Mouse (Mus musculus) limb, embryonic 13.5 days (tissue): ENCODE results near the gene Siah3. TPM values are rescaled to one million over a fixed set of nuclear protein-coding genes. Genes with fewer than 3 reads are reported as not detected.
"Not testable (repeated sequence)": the region's sequence is repeated elsewhere in the genome, so short reads cannot be mapped to it uniquely, and the experiment has no call there.

Experiments
- ATAC-seq: fragments of 200-750 bp; cut with Nextera tagmentation; 2 replicates; pipeline ENCODE4 v1.8.0; 2017; ENCODE audit warnings: low read depth, moderate number of reproducible peaks, moderate TSS enrichment; ENCODE audit not compliant: low FRiP score
- H3K27ac ChIP-seq: fragments of 300-500 bp; sonication (generic); 2 replicates; pipeline ENCODE4 v1.5.1; 2015; ENCODE audit warnings: inconsistent platforms, mild to moderate bottlenecking, moderate library complexity
- H3K27me3 ChIP-seq: fragments of 300-500 bp; sonication (generic); 2 replicates; pipeline ENCODE4 v1.6.1; 2015; ENCODE audit warnings: mild to moderate bottlenecking, inconsistent platforms
- H3K36me3 ChIP-seq: fragments of 300-500 bp; sonication (generic); 2 replicates; pipeline ENCODE4 v1.6.1; 2015; ENCODE audit warnings: inconsistent platforms, mild to moderate bottlenecking, moderate library complexity
- H3K4me1 ChIP-seq: fragments of 300-500 bp; sonication (generic); 2 replicates; pipeline ENCODE4 v1.6.1; 2015; ENCODE audit warnings: inconsistent platforms
- H3K4me2 ChIP-seq: fragments of 300-500 bp; sonication (generic); replicated peaks from 2 replicates; pipeline ENCODE4 v1.6.1; 2015; ENCODE audit warnings: inconsistent platforms, mild to moderate bottlenecking, moderate library complexity
- H3K4me3 ChIP-seq: fragments of 300-500 bp; sonication (generic); 2 replicates; pipeline ENCODE4 v1.5.1; 2015; ENCODE audit warnings: moderate library complexity, mild to moderate bottlenecking, inconsistent platforms
- H3K9ac ChIP-seq: fragments of 300-500 bp; sonication (generic); 2 replicates; pipeline ENCODE4 v1.6.1; 2015; ENCODE audit warnings: mild to moderate bottlenecking, inconsistent platforms
- H3K9me3 ChIP-seq: fragments of 300-500 bp; sonication (generic); 2 replicates; pipeline ENCODE4 v1.6.1; 2016; ENCODE audit warnings: inconsistent platforms
- WGBS: fragments of 180-500 bp; shearing (Covaris S2); methylation state at CpG from one replicate; pipeline ENCODE4 v1.1.7; 2015; 5-methylcytosine and 5-hydroxymethylcytosine counted together
- polyA plus RNA-seq: library from polyadenylated mRNA; unstranded; fragments of >200 nt; fragmentation: Nextera tagmentation; extraction: Ambion mirVana; gene quantifications from 2 replicates; pipeline ENCODE4 v1.2.1, GENCODE M21; 2015

Siah3 gene
- polyA plus RNA-seq, 1 experiment from 2014 or later: 0.52 TPM

DNA sequence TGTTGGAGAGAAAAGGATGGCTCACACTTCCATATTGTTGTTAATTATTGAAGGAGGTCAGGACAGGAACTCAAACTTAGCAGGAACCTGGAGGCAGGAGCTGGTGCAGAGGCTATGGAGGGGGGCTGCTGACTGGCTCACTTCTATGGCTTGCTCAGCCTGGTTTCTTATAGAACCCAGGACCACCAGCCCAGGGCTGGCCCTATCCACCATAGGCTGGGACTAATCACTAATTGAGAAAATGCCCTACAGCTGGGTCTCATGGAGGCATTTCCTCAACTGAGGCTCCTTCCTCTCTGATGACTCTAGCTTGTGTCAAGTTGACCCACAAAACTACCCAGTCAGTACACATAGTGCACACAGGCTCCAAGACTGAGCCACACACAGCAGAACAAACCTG, 9.5 kb upstream of the Siah3 start:
- not testable (repeated sequence) for H3K27ac ChIP-seq, ATAC-seq, H3K36me3 ChIP-seq, H3K9me3 ChIP-seq, H3K4me2 ChIP-seq, H3K9ac ChIP-seq, H3K27me3 ChIP-seq, H3K4me3 ChIP-seq
- H3K4me1 ChIP-seq: peaks cover 15% of the 10 kb centered on the region

DNA sequence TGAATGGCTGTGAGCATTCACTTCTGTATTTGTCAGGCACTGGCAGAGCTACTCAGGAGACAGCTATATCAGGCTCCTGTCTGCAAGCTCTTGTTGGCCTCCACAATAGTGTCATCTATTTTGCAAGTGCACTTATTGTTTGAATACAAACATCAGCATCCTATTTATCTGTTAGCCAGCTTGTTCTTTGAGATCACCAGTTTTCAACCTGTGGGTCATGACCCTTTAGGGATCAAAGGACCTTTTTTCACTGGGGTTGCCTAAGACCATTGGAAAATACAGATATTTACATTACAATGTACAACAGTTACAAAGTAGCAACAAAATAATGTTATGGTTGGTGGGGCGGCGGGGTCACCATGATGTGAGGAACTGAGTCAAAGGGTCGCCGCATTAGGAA, 1.9 kb upstream of the Siah3 start:
- Histone ChIP-seq H3K4me2 (no peak overlapping the region), H3K27ac (no peak overlapping the region), H3K9ac (no peak overlapping the region), H3K4me1 (peaks cover 25% of the 10 kb centered on the region), H3K9me3 (no peaks in the 10 kb centered on the region), H3K4me3 (no peak overlapping the region), H3K27me3 (peaks cover 30% of the 10 kb centered on the region), H3K36me3 (no peaks in the 10 kb centered on the region)
- WGBS: 92% methylated on average over 4 of the region's 4 CpGs
- ATAC-seq: no peak

DNA sequence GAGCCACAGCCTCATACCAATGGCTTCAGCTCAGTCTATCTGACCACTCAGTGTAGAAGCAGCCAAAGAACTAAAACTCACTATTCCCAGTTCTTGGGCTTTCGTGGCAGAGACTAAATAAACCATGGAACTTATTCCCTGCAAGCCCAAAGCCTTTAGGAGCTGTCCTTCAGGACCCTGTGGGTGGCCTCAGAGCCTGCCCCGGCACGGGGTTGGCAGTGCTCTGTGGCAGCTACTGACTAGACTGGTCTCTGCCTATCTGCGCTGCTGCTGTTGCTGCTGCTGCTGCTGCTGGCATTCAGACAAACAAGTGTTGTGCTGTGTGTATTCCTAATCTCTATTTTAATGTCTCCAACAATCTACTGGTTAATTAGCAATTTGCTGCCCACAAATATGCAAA, 1.1 kb upstream of the Siah3 start:
- no peak overlapping the region for H3K4me2 ChIP-seq
- no peaks in the 10 kb centered on the region for H3K36me3 ChIP-seq
- peaks cover 30% of the 10 kb centered on the region for H3K27me3 ChIP-seq
- no peaks in the 10 kb centered on the region for H3K9me3 ChIP-seq
- H3K4me1 ChIP-seq: peaks cover 32% of the 10 kb centered on the region
- H3K9ac ChIP-seq: no peak overlapping the region
- no peak overlapping the region for H3K27ac ChIP-seq
- H3K4me3 ChIP-seq: no peak overlapping the region
- no peak for ATAC-seq
- WGBS: 6% methylated on average over 4 of the region's 4 CpGs

DNA sequence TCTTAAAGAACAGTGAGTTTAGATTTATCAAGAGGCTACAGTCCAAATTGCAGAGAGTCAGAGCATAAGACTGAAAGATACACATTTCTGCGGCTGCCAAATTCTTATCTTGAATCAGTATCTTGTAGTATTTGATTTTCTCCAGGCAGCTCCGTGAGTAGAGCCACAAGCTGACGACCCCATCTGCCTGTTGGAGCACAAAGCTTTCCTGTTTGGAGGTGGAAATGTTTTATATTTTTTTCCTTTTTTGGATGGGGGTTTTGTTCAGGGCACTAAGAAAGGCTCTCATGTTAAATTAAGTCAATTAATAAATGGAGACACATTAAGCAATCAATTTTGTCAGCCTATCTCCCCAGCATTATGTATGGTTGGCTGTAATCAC, 430 bp upstream of the Siah3 start:
- WGBS: 41% methylated on average over 3 of the region's 3 CpGs
- no peak overlapping the region for H3K27ac ChIP-seq
- no peaks in the 10 kb centered on the region for H3K36me3 ChIP-seq
- no peak overlapping the region for H3K9ac ChIP-seq
- no peak for ATAC-seq
- peaks cover 37% of the 10 kb centered on the region for H3K4me1 ChIP-seq
- peaks cover 30% of the 10 kb centered on the region for H3K27me3 ChIP-seq
- H3K9me3 ChIP-seq: no peaks in the 10 kb centered on the region
- peak overlapping the region; percentile 72; the same call in 1 of the 2 replicates for H3K4me2 ChIP-seq
- H3K4me3 ChIP-seq: no peak overlapping the region; the same call in 1 of the 2 replicates

DNA sequence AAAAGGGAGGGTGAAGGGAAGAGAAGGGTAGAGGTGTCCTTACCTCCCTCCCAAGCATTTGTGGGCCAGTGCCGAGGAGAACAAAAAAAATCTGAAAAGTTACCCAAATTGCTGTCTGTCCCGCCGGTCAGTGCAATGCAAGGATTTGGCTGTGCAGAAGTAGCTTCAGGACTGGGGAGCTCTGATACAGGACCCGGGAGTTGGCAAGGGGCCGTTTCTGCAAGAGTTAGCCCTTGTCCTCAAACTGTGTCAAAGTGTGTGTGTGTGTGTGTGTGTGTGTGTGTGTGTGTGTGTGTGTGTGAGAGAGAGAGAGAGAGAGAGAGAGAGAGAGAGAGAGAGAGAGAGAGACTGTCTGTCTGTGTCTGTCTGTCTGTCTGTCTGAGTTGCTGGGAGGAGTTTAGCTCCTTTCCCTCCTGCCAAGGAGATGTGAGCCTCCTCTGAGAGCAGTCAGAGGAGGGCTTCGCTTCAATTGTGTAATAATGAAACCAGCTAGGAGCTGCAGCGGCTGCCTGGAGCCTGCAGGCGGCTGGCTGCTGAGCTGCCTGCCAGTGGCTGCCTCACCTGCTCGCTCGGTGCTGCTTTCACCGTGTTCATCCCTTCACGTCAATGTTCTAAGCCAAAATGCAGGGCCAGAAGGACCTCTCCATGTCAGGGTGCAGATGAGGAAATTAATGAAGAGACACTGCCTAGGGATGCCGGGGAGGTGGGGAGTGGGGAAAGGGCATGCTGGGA, 873 bp downstream of the Siah3 start:
- ATAC-seq: peak; percentile 76
- peak overlapping the region; percentile 58 for H3K9ac ChIP-seq
- WGBS: 6% methylated on average over 13 of the region's 13 CpGs

DNA sequence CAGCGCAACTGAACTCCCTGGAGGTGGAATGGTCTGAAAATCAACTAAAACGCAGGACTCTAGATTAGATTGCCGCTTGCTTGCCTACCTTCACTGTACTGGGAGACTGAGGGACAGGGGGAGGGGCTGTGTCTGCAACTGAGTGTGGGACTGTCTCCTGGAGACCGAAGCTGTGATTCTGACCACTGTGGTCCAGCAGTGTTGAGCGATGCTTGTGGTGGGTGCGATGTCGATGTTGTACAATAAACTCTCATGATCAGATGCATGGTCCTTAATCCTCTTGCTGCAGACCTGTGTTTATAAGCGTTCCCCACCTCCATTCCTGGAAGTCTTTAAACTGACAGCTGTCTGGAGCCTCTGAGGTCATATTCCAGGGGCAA, 1.4 kb downstream of the Siah3 start:
- peak overlapping the region; percentile 36 for H3K4me3 ChIP-seq
- 20% methylated on average over 8 of the region's 8 CpGs for WGBS
- peak overlapping the region; percentile 58 for H3K9ac ChIP-seq
- peaks cover 43% of the 10 kb centered on the region for H3K4me1 ChIP-seq
- H3K27me3 ChIP-seq: peaks cover 30% of the 10 kb centered on the region
- no peak; the same call in 1 of the 2 replicates for ATAC-seq
- H3K4me2 ChIP-seq: peak overlapping the region; percentile 72
- no peaks in the 10 kb centered on the region for H3K9me3 ChIP-seq
- H3K36me3 ChIP-seq: no peaks in the 10 kb centered on the region
- H3K27ac ChIP-seq: no peak overlapping the region

More for the DNA sequence above, 873 bp downstream of the Siah3 start:
- H3K4me2 ChIP-seq: peak overlapping the region; percentile 72
- no peak overlapping the region for H3K27ac ChIP-seq
- H3K4me1 ChIP-seq: peaks cover 43% of the 10 kb centered on the region
- no peaks in the 10 kb centered on the region for H3K9me3 ChIP-seq
- H3K36me3 ChIP-seq: no peaks in the 10 kb centered on the region
- H3K27me3 ChIP-seq: peaks cover 30% of the 10 kb centered on the region
- peak overlapping the region; percentile 36 for H3K4me3 ChIP-seq

DNA sequence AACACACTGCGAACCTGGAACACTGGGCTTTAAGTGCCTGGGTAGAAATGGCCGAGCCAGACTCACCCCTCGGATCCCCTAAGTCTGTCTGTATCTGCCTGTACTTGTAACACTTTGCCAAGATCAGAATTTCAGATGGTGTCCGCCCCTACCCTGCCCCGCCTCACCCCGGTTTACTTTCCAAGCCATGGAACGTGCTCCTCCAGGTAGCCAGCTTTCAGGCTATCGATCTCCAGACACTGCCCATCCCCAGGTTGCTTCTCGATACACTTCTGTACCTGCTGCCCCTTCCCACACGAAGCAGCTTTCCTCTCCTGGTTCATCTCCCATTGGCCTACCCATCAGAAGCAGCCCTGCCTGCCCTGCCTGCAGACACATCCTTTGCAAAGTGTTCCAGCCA, 3.6 kb downstream of the Siah3 start:
- no peak overlapping the region for H3K4me3 ChIP-seq
- no peak overlapping the region for H3K4me2 ChIP-seq
- WGBS: 73% methylated on average over 10 of the region's 10 CpGs

DNA sequence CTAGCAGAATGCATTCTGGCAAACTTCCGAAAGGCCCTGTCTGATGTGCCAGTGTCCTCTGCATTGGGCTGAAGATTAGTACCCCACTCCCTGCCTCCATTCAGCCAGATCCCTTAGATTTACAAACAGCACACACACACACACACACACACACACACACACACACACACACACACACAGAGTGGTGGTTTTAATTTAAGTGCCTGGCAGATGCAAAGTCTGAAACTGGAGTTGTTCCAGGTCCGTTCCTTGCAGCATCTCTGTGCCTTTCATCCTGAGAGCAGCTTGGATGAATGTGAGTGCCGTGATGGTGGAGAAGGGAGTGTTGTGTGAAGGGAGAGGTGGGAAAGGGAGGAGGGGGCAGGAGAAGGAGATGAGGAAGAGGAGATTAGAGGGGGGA, 4.2 kb downstream of the Siah3 start:
- no peaks in the 10 kb centered on the region for H3K9me3 ChIP-seq
- WGBS: 23% methylated on average over 3 of the region's 3 CpGs
- no peaks in the 10 kb centered on the region for H3K36me3 ChIP-seq
- no peak for ATAC-seq
- no peak overlapping the region; the same call in 1 of the 2 replicates for H3K4me2 ChIP-seq
- peaks cover 20% of the 10 kb centered on the region for H3K27me3 ChIP-seq
- no peak overlapping the region for H3K4me3 ChIP-seq
- no peak overlapping the region for H3K27ac ChIP-seq
- peaks cover 43% of the 10 kb centered on the region for H3K4me1 ChIP-seq
- H3K9ac ChIP-seq: no peak overlapping the region

More for the DNA sequence above, 3.6 kb downstream of the Siah3 start:
- H3K9me3 ChIP-seq: no peaks in the 10 kb centered on the region
- no peak for ATAC-seq
- no peaks in the 10 kb centered on the region for H3K36me3 ChIP-seq
- no peak overlapping the region for H3K9ac ChIP-seq
- no peak overlapping the region for H3K27ac ChIP-seq
- peaks cover 43% of the 10 kb centered on the region for H3K4me1 ChIP-seq
- peaks cover 25% of the 10 kb centered on the region for H3K27me3 ChIP-seq

DNA sequence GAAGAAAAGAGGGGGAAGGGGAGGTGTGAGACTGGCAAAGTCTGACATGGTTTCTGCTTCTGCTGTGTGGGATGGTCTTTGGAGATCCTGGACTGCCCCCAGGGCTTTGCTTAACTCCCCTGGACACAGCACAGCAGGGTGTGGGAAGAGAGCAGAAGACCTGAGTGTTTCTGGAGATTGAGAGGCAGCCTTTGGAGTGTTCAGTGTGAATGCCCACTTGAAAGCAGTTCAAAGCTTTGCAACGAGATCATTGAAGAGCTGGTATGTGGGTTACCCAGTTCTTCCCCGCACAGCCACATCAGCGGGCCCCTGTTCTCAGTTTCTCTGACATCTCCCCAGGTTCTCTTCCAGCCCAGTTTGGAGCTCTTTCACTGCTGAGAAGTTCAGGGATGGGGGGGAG, 4.7 kb downstream of the Siah3 start:
- no peaks in the 10 kb centered on the region for H3K9me3 ChIP-seq
- peaks cover 43% of the 10 kb centered on the region for H3K4me1 ChIP-seq
- H3K27me3 ChIP-seq: peaks cover 15% of the 10 kb centered on the region
- WGBS: 43% methylated on average over 3 of the region's 3 CpGs
- H3K4me2 ChIP-seq: no peak overlapping the region; the same call in 1 of the 2 replicates
- no peaks in the 10 kb centered on the region for H3K36me3 ChIP-seq
- H3K9ac ChIP-seq: no peak overlapping the region
- H3K4me3 ChIP-seq: no peak overlapping the region
- ATAC-seq: no peak
- no peak overlapping the region for H3K27ac ChIP-seq

DNA sequence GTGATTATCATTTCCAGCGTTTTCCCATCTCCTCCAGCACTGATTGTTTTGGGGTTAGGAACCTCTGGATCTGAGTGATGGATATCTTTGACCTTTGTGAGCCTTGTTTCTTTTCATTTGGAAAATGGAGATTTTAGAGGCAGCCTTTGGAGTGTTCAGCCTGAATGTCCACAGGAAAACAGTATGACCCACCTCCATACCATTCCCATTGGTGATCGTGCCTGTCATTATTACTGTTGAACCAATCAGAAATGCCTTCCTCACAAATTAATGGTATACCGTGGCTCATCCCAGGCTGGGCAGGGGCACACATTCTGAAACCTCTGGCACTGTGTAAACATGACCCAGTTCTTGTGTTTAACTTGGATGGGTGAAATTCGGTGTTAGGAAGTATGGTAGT, 6.0 kb downstream of the Siah3 start:
- ATAC-seq: no peak
- Histone ChIP-seq H3K4me1 (peaks cover 34% of the 10 kb centered on the region), H3K9me3 (no peaks in the 10 kb centered on the region), H3K9ac (no peak overlapping the region), H3K4me2 (no peak overlapping the region), H3K4me3 (no peak overlapping the region), H3K27me3 (peaks cover 5% of the 10 kb centered on the region; the same call in 1 of the 2 replicates), H3K36me3 (no peaks in the 10 kb centered on the region), H3K27ac (no peak overlapping the region)
- WGBS: 93% methylated on average over 4 of the region's 4 CpGs

DNA sequence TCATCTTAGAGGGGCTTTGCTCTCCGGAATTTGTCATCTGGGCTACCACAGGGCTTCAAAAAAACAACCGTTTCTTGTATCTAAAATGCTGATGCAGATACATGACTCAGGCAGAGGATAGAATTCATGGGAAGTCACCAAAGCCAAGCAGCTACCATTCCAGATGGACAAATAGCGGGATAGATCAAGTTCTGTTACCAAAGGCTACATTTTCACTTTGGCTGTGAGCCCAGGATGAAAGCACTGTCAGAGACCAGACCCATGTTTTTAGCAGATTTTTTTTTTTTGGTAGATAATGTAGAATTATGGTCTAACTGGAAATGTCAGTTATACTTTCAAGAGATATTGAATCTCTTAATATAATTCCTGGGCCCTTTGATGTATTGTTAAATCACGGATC, 7.4 kb downstream of the Siah3 start:
- WGBS: 81% methylated on average over 4 of the region's 4 CpGs
- Histone ChIP-seq H3K4me3 (no peak overlapping the region), H3K27me3 (no peaks in the 10 kb centered on the region), H3K4me1 (peaks cover 21% of the 10 kb centered on the region), H3K9ac (no peak overlapping the region), H3K9me3 (no peaks in the 10 kb centered on the region), H3K27ac (no peak overlapping the region), H3K4me2 (no peak overlapping the region), H3K36me3 (no peaks in the 10 kb centered on the region)
- no peak for ATAC-seq

DNA sequence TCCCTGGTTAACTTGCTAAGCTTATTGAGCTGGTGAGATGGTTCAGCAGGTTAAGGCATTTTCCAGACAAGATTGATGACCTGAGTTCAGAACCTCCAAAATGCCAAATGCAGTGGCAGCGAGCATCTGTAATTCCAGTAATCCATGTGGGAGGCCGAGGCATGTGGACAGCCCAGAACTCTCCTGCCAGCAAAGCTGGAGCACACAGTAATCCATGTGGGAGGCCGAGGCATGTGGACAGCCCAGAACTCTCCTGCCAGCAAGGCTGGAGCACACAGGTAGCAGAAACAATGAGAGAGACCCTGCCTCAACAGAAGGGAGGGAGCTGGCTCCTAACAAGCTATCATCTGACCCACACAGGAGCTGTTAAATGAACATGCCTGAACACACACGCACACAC, 13.2 kb downstream of the Siah3 start:
- no peak for ATAC-seq
- H3K4me1 ChIP-seq: no peaks in the 10 kb centered on the region
- 65% methylated on average over 4 of the region's 4 CpGs for WGBS

More for the DNA sequence above, 13.2 kb downstream of the Siah3 start:
- Histone ChIP-seq H3K9ac (no peak overlapping the region), H3K4me3 (no peak overlapping the region), H3K27me3 (no peaks in the 10 kb centered on the region), H3K27ac (no peak overlapping the region), H3K4me2 (no peak overlapping the region), H3K36me3 (no peaks in the 10 kb centered on the region), H3K9me3 (no peaks in the 10 kb centered on the region)
